Mouse (Mus musculus) lung, postnatal 14 days (tissue): ENCODE data around the gene Gm45234.

Experiments used
- DNase-seq: peaks from one replicate; pipeline ENCODE4 v3.0.0; 2021

Gene Gm45234

GRCm38 (mm10) chr6:124703789-124704188 lies 52.0 kb downstream of the Gm45234 start:
- no peak for DNase-seq

- DNase-seq: peak; percentile 77
These were observed 53.1 kb downstream of the Gm45234 start for GRCm38 (mm10) chr6:124702784-124703103.

- DNase-seq: no peak
These were observed 53.6 kb downstream of the Gm45234 start for GRCm38 (mm10) chr6:124702102-124702783.

- DNase-seq: no peak
These were observed 54.5 kb downstream of the Gm45234 start for GRCm38 (mm10) chr6:124701338-124701737.

GRCm38 (mm10) chr6:124699962-124700610 lies 55.7 kb downstream of the Gm45234 start:
- peak; percentile 68 for DNase-seq

- no peak for DNase-seq
These were observed 56.5 kb downstream of the Gm45234 start for GRCm38 (mm10) chr6:124699366-124699765.

- DNase-seq: no peak
These were observed 57.1 kb downstream of the Gm45234 start for GRCm38 (mm10) chr6:124698751-124699150.

- no peak for DNase-seq
These were observed 59.2 kb downstream of the Gm45234 start for GRCm38 (mm10) chr6:124696441-124697150.

GRCm38 (mm10) chr6:124694166-124694955 lies 61.5 kb downstream of the Gm45234 start:
- peak; percentile 82 for DNase-seq

GRCm38 (mm10) chr6:124693243-124693981 lies 62.4 kb downstream of the Gm45234 start:
- no peak for DNase-seq

- no peak for DNase-seq
These were observed 65.3 kb downstream of the Gm45234 start for GRCm38 (mm10) chr6:124690517-124690916.
